Mouse (Mus musculus): ENCODE measurements at regions not wholly inside any gene's neighbourhood (a gene's known extent, or its start where the extent isn't known, plus 50 kb on each side); places are given as distances from the start of the nearest gene placed in this dataset.
"Not testable (repeated sequence)": the region's sequence is repeated elsewhere in the genome, so short reads cannot be mapped to it uniquely, and the experiment has no call there.

DNA sequence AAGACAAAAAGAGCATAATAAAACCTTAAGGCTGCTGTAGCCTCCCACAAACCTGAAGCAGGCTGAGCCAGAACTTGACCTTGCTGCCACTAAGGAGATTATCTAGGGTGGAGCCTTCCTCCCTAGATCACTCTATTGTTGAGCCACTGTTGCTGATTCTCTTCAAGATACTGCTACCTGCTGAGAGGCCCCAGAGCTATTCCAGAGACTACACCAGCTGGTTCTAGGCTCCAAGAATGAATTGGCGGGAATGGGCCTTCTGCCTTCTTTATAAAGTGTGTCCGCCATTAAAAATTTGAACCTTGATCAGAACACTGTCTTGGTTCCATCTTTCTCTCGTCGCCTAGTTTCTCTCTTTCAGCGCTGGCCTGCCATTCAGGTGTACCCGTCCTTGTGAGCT lies 1173.1 kb downstream of the A830018L16Rik start:
- TF ChIP-seq CHD2 (IDR thresholded peaks at IDR 0.05; ENCODE audit: low read depth, low read length); HCFC1 (IDR thresholded peaks at IDR 0.05; ENCODE audit: borderline replicate concordance, insufficient read depth, low read length): not testable (repeated sequence)
